Mouse (Mus musculus) G1E-ER4 (cell line): Measurements from ENCODE around the gene Podn. TPM values are rescaled to one million over a fixed set of nuclear protein-coding genes. Genes with fewer than 3 reads are reported as not detected.

Experiments
- GATA1 ChIP-seq: IDR thresholded peaks from one replicate; pipeline ENCODE4 v1.8.0; 2012; ENCODE audit warnings: low read length, inconsistent platforms
- polyA plus RNA-seq: library from polyadenylated mRNA; stranded (reverse); fragments of >175 nt; gene quantifications from 2 replicates; pipeline ENCODE4 v1.2.3, GENCODE M21; 2012

Podn gene
- polyA plus RNA-seq: 0.04 TPM in 1 of 2 replicates, not detected in the other

DNA sequence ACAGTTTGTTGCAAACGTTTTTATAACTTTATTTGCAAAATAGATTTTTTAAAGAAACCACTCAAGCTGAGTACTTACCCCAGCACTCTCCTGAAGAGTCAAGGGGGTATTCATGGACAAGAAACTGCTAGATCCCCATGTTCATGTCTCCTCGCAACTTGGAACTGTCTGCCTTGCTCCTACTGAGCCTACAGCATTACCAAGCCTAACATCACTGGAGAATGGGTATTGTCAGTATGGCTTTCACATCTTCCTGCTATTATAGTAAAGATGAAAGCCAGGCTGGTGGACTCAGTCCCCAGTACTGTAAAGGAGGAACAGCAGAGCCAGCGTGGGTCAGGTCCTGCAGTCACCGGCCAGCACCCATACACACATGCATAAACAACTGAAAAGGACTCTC is at the start of gene Podn:
TSS of gene Podn (minus strand) at position 101 of the 400 bp plus-strand sequence.
- TF ChIP-seq GATA1: no peak

DNA sequence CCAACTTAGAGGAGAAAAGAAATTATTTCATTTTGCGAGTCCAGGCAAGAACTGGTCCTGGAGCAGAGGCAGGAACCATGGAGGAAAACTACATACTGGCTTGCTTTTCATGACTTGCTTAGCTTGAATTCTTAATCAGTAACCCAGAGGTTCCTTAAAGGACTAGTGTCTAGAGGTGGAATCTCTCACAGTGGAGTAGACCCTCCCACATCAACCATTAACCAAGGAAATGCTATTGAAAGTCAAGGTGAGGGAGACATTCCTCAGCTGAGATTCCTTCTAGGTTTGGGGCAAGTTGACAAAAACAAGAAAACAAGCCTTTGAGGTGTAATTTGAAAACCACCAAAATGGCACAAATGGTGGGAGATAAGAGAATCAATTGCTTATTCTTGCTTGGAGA is 48.6 kb upstream of the Podn start, which contains the start of gene Scp2:
TSS of gene Scp2 (minus strand) at position 119 of the 400 bp plus-strand sequence.
- TF ChIP-seq GATA1: no peak

DNA sequence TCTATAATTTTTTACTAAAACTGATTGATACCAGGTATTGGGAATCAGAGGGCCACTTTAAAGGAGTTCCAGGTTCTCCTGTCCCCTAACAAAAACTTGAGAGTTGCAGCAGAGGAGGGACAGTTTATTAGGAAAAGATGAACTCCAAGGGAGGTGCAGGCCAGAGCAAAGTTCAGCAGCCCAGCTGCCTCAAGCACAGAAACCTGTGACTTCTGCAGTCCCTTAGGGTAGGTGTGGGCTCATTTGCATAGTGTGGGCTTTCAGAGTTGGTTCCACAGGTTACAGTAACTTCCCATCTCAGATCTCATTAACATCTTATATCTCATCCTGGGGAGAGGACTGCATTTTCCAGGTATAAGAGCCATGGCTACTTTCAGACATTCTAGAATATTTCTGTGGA is 47.5 kb upstream of the Podn start:
- no peak for TF ChIP-seq GATA1

- no peak for TF ChIP-seq GATA1
These were observed 40.7 kb upstream of the Podn start for GRCm38 (mm10) chr4:108136938-108137337.

GRCm38 (mm10) chr4:108130452-108130851 is 34.2 kb upstream of the Podn start:
- TF ChIP-seq GATA1: no peak

DNA sequence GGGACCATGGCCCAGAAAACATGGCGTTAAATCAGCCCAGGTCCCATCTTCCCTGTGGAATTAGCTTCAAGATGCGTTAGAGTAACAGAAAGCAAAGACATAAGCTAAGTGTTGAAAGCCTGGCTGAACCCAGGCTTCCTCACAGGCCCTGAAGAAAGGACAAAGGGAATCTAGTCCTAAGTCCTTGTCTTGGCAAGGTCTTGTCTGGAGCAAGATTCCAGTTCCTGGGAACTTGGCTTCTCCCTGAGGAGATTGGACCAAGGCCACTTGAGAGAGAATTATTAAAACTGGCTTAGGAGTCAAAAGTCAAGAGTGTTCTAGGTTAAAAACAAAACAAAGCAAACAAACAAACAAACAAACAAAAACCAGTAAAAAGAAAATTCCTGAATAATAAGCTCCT is 32.1 kb upstream of the Podn start:
- no peak for TF ChIP-seq GATA1

GRCm38 (mm10) chr4:108127516-108127915 is 31.3 kb upstream of the Podn start:
- no peak for TF ChIP-seq GATA1

DNA sequence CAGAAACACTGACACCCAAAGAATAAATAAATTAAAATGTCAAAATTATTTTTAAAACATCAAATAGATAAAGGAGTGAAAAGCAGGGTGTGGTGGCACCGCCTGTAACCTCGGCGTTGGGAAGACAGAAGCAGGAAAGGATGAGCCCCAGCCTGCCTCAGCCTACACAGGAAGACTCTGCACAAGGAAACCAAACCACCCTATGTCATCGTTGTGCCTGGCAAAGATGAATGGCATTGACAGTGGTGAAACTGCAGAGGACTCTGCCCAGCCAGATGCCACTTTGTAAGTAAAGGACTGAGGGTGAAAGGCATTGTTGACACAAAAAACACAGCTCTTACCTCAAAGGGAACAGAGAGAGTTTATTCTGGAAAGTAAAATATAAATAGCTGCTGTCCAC is 30.0 kb upstream of the Podn start:
- TF ChIP-seq GATA1: no peak

GRCm38 (mm10) chr4:108124104-108124503 is 27.9 kb upstream of the Podn start:
- TF ChIP-seq GATA1: no peak

- no peak for TF ChIP-seq GATA1
These were observed 22.0 kb upstream of the Podn start for GRCm38 (mm10) chr4:108117924-108118876.

GRCm38 (mm10) chr4:108117488-108117887 is 21.2 kb upstream of the Podn start:
- no peak for TF ChIP-seq GATA1

DNA sequence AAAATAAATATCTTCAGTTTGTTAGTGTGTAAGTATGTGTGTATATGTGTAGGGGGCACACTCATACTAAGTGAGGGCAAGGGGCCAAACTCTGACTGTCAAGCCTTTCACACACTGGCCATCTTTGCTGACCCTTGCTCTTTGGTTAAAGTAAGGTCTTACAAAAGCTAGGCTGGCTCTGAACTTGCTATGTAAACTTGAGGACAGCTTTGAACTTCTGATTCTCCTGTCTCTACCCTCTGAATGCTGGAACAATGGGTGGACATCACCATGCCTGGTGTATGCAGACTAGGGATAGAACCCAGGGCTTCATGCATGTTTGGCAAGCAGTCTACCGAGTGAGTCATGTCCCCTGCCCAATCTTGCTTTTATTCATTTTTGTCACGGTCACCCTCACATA is 20.2 kb upstream of the Podn start:
- no peak for TF ChIP-seq GATA1

DNA sequence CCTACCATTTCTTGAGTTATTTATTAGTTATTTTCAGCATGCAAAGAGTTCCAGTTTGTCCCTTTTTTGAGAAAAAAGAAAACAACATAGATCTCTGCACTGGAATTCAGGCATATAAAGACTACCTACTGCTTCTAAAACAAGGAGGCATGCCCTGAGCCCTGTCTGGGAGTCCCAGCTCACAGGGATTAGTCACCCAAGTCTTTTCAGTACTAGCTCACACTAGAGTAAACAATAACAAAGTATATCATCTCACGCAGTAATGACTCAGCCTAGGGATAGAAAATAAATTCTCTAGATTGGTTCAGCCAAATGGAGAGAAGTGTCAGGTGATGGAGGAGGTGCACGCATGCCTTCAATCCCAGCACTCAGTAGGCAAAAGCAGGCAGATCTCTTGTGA is 14.5 kb upstream of the Podn start:
- TF ChIP-seq GATA1: no peak

DNA sequence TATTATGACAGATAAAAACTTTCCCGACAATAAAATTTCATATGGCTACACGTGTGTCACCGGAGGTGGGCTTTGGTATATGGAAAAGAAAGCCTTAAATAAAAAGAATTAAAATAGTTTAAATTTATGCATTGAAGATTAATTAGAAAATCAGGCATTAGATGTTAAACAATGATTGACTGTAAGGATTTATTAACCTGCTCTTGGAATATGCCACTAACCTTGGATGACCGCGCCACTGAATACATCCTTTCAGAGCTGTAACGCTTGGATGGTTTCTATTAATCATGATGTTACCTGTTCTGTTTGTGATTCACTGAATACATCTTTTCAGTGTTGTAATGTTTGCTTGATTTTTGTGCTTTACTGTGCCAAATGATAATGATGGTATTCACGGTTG is 13.5 kb upstream of the Podn start:
- TF ChIP-seq GATA1: no peak

DNA sequence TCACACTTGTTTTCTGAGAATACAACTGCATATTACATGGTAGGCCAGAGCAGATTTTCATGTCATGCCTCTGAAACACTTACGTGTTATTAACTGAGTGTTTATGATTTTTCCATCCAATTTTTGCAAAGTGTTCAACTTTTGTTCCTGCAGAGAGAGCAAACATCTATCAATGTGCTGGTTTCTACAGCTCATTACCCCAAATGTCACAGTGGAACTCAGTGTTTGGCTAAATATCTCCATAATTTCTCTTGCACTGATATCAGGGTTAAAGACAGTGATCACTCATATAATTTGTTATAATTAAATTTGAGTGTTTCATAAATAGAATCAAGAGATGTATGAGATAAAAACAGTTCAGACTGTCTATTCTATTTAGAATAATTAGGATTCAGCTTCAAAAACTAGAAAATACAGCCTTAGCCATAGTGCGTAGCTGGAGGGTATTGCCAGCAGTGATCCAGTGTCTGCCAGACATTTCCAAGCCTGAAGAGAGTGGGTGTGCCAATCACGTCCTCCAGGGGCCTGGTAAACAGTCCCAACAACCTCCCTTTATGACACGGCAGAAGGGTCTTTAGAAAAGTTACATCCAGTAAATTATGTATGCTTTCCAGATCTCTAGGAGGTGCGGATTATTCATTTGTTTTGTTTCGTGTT is 3.4 kb downstream of the Podn start:
- no peak for TF ChIP-seq GATA1

- no peak for TF ChIP-seq GATA1
These were observed 12.3 kb downstream of the Podn start for GRCm38 (mm10) chr4:108083993-108084392.
